Mouse (Mus musculus) midbrain, embryonic 14.5 days (tissue): ENCODE results near the gene Itga8. TPM values are rescaled to one million over a fixed set of nuclear protein-coding genes. Genes with fewer than 3 reads are reported as not detected.

Experiments
- ATAC-seq: fragments of 200-750 bp; cut with Nextera tagmentation; 2 replicates; pipeline ENCODE4 v1.8.0; 2017; ENCODE audit warnings: moderate number of reproducible peaks, moderate library complexity; ENCODE audit not compliant: low FRiP score, low TSS enrichment
- DNase-seq: peaks from one replicate; pipeline ENCODE4 v3.0.0-alpha.2; 2015
- H3K27ac ChIP-seq: fragments of 300-500 bp; sonication (generic); replicated peaks from 2 replicates; pipeline ENCODE4 v1.5.1; 2014; ENCODE audit warnings: mild to moderate bottlenecking, low read depth, low read length, moderate library complexity
- H3K27me3 ChIP-seq: fragments of 300-500 bp; sonication (generic); 2 replicates; pipeline ENCODE4 v1.6.1; 2014; ENCODE audit warnings: low read length, control low read depth, mixed read lengths; ENCODE audit not compliant: control insufficient read depth, insufficient read depth
- H3K36me3 ChIP-seq: fragments of 300-500 bp; sonication (generic); 2 replicates; pipeline ENCODE4 v1.6.1; 2014; ENCODE audit warnings: low read length, control low read depth; ENCODE audit not compliant: control insufficient read depth, insufficient read depth
- H3K4me1 ChIP-seq: fragments of 300-500 bp; sonication (generic); 2 replicates; pipeline ENCODE4 v1.6.1; 2014; ENCODE audit warnings: mild to moderate bottlenecking, antibody characterized with exemption, low read length, control low read depth; ENCODE audit not compliant: control insufficient read depth, insufficient read depth
- H3K4me2 ChIP-seq: fragments of 300-500 bp; sonication (generic); 2 replicates; pipeline ENCODE4 v1.6.1; 2014; ENCODE audit warnings: mild to moderate bottlenecking, low read length, moderate library complexity
- H3K4me3 ChIP-seq: fragments of 300-500 bp; sonication (generic); replicated peaks from 2 replicates; pipeline ENCODE4 v1.5.1; 2014; ENCODE audit warnings: low read depth, low read length
- H3K9ac ChIP-seq: fragments of 300-500 bp; sonication (generic); replicated peaks from 2 replicates; pipeline ENCODE4 v1.6.1; 2014; ENCODE audit warnings: mild to moderate bottlenecking, low read length, moderate library complexity
- H3K9me3 ChIP-seq: fragments of 300-500 bp; sonication (generic); 2 replicates; pipeline ENCODE4 v1.6.1; 2016; ENCODE audit warnings: low read length, control low read depth, mixed read lengths; ENCODE audit not compliant: control insufficient read depth
- WGBS: fragments of 180-500 bp; shearing (Covaris S2); extraction: QIAGEN DNeasy Blood & Tissue Kit; methylation state at CpG from one replicate; pipeline ENCODE4 v1.1.7; 2014; 5-methylcytosine and 5-hydroxymethylcytosine counted together
- polyA plus RNA-seq: library from polyadenylated mRNA; unstranded; fragments of >200 nt; fragmentation: Nextera tagmentation; extraction: Ambion mirVana; gene quantifications from 2 replicates; pipeline ENCODE4 v1.2.1, GENCODE M21; 2014

Gene Itga8
- polyA plus RNA-seq, 1 experiment from 2014 or later = 2.1 TPM

GRCm38 (mm10) chr2:12227243-12227642 lies 74.5 kb downstream of the Itga8 start:
- Histone ChIP-seq H3K9ac (no peak overlapping the region), H3K9me3 (no peaks in the 10 kb centered on the region), H3K27me3 (no peaks in the 10 kb centered on the region), H3K36me3 (no peaks in the 10 kb centered on the region), H3K4me1 (no peaks in the 10 kb centered on the region), H3K4me2 (no peak overlapping the region), H3K27ac (no peak overlapping the region), H3K4me3 (no peak overlapping the region)
- DNase-seq (no peak), ATAC-seq (no peak)
- WGBS = 56% methylated on average over 2 of the region's 2 CpGs

GRCm38 (mm10) chr2:12226367-12226766 lies 75.4 kb downstream of the Itga8 start:
- Histone ChIP-seq H3K9me3 (no peaks in the 10 kb centered on the region), H3K27me3 (no peaks in the 10 kb centered on the region), H3K27ac (no peak overlapping the region), H3K4me1 (no peaks in the 10 kb centered on the region), H3K9ac (no peak overlapping the region), H3K36me3 (no peaks in the 10 kb centered on the region), H3K4me3 (no peak overlapping the region), H3K4me2 (no peak overlapping the region)
- DNase-seq (no peak), ATAC-seq (no peak)
- 91% methylated on average over 1 of the region's 1 CpGs for WGBS

- H3K4me2 ChIP-seq = no peak overlapping the region
- H3K9ac ChIP-seq = no peak overlapping the region
- H3K4me1 ChIP-seq = no peaks in the 10 kb centered on the region
- DNase-seq = no peak
- no peak for ATAC-seq
- 75% methylated on average over 2 of the region's 2 CpGs for WGBS
- no peak overlapping the region for H3K27ac ChIP-seq
- H3K9me3 ChIP-seq = no peaks in the 10 kb centered on the region
- no peaks in the 10 kb centered on the region for H3K36me3 ChIP-seq
- H3K27me3 ChIP-seq = no peaks in the 10 kb centered on the region
- no peak overlapping the region for H3K4me3 ChIP-seq
These were observed 80.1 kb downstream of the Itga8 start for GRCm38 (mm10) chr2:12221671-12222070.

- no peak for ATAC-seq
These were observed 88.3 kb downstream of the Itga8 start for GRCm38 (mm10) chr2:12213464-12213790.

GRCm38 (mm10) chr2:12212662-12213463 lies 88.9 kb downstream of the Itga8 start:
- no peak overlapping the region for H3K27ac ChIP-seq
- DNase-seq = no peak
- H3K9me3 ChIP-seq = no peaks in the 10 kb centered on the region
- H3K4me1 ChIP-seq = no peaks in the 10 kb centered on the region
- H3K4me3 ChIP-seq = no peak overlapping the region
- no peak overlapping the region for H3K9ac ChIP-seq
- H3K27me3 ChIP-seq = no peaks in the 10 kb centered on the region
- 67% methylated on average over 3 of the region's 3 CpGs for WGBS
- no peak for ATAC-seq
- no peaks in the 10 kb centered on the region for H3K36me3 ChIP-seq
- H3K4me2 ChIP-seq = no peak overlapping the region

More at GRCm38 (mm10) chr2:12213464-12213790, 88.3 kb downstream of the Itga8 start:
- no peaks in the 10 kb centered on the region for H3K27me3 ChIP-seq
- no peaks in the 10 kb centered on the region for H3K4me1 ChIP-seq
- DNase-seq = no peak
- no peak overlapping the region for H3K4me2 ChIP-seq
- no peak overlapping the region for H3K27ac ChIP-seq
- H3K9me3 ChIP-seq = no peaks in the 10 kb centered on the region
- 59% methylated on average over 4 of the region's 4 CpGs for WGBS
- H3K4me3 ChIP-seq = no peak overlapping the region
- H3K36me3 ChIP-seq = no peaks in the 10 kb centered on the region
- no peak overlapping the region for H3K9ac ChIP-seq

- no peak for ATAC-seq
- H3K9ac ChIP-seq = no peak overlapping the region
These were observed 93.6 kb downstream of the Itga8 start for GRCm38 (mm10) chr2:12208142-12208541.

GRCm38 (mm10) chr2:12206353-12206752 lies 95.4 kb downstream of the Itga8 start:
- H3K9me3 ChIP-seq = no peaks in the 10 kb centered on the region
- DNase-seq (no peak), ATAC-seq (no peak)
- H3K4me3 ChIP-seq = no peak overlapping the region
- WGBS = 77% methylated on average over 5 of the region's 5 CpGs
- H3K4me2 ChIP-seq = no peak overlapping the region
- no peaks in the 10 kb centered on the region for H3K27me3 ChIP-seq
- no peaks in the 10 kb centered on the region for H3K4me1 ChIP-seq
- no peaks in the 10 kb centered on the region for H3K36me3 ChIP-seq
- no peak overlapping the region for H3K9ac ChIP-seq
- no peak overlapping the region for H3K27ac ChIP-seq

More at GRCm38 (mm10) chr2:12208142-12208541, 93.6 kb downstream of the Itga8 start:
- Histone ChIP-seq H3K27ac (no peak overlapping the region), H3K4me3 (no peak overlapping the region), H3K4me2 (no peak overlapping the region), H3K36me3 (no peaks in the 10 kb centered on the region), H3K27me3 (no peaks in the 10 kb centered on the region), H3K4me1 (no peaks in the 10 kb centered on the region), H3K9me3 (no peaks in the 10 kb centered on the region)
- 85% methylated on average over 6 of the region's 6 CpGs for WGBS
- DNase-seq = no peak

GRCm38 (mm10) chr2:12205875-12206274 lies 95.8 kb downstream of the Itga8 start:
- H3K27ac ChIP-seq = no peak overlapping the region
- 51% methylated on average over 5 of the region's 5 CpGs for WGBS
- DNase-seq = no peak
- ATAC-seq = no peak
- H3K27me3 ChIP-seq = no peaks in the 10 kb centered on the region
- H3K9me3 ChIP-seq = no peaks in the 10 kb centered on the region
- no peaks in the 10 kb centered on the region for H3K36me3 ChIP-seq
- H3K4me1 ChIP-seq = no peaks in the 10 kb centered on the region
- no peak overlapping the region for H3K4me2 ChIP-seq
- no peak overlapping the region for H3K9ac ChIP-seq
- H3K4me3 ChIP-seq = no peak overlapping the region

GRCm38 (mm10) chr2:12203231-12203630 lies 98.5 kb downstream of the Itga8 start:
- 90% methylated on average over 10 of the region's 10 CpGs for WGBS
- H3K9ac ChIP-seq = no peak overlapping the region
- DNase-seq (no peak), ATAC-seq (no peak)
- no peak overlapping the region for H3K4me2 ChIP-seq
- no peaks in the 10 kb centered on the region for H3K4me1 ChIP-seq
- H3K27me3 ChIP-seq = no peaks in the 10 kb centered on the region
- H3K9me3 ChIP-seq = no peaks in the 10 kb centered on the region
- no peaks in the 10 kb centered on the region for H3K36me3 ChIP-seq
- H3K27ac ChIP-seq = no peak overlapping the region
- H3K4me3 ChIP-seq = no peak overlapping the region
